Mouse (Mus musculus) olfactory bulb, adult 2 months (tissue): ENCODE data around the gene Mgat5b.

ENCODE experiments used
- CTCF ChIP-seq: fragments of 200-500 bp; IDR thresholded peaks from 2 replicates; pipeline ENCODE4 v1.5.1; 2012; ENCODE audit warnings: low read depth, mild to moderate bottlenecking, low read length, moderate library complexity; ENCODE audit not compliant: insufficient read depth
- POLR2A ChIP-seq: fragments of 200-500 bp; IDR thresholded peaks from 2 replicates; pipeline ENCODE4 v1.6.1; 2012; ENCODE audit warnings: mild to moderate bottlenecking, low read depth, low read length, moderate library complexity; ENCODE audit not compliant: insufficient read depth

- TF ChIP-seq POLR2A (no peak), CTCF (peak; percentile 75)
These were observed 33.1 kb upstream of the Mgat5b start for GRCm38 (mm10) chr11:116885275-116886151.
